Mouse (Mus musculus): ENCODE results near the gene Olfr885. TPM values are rescaled to one million over a fixed set of nuclear protein-coding genes. Genes with fewer than 3 reads are reported as not detected.

Gene Olfr885
- not detected for total RNA-seq (2021)

DNA sequence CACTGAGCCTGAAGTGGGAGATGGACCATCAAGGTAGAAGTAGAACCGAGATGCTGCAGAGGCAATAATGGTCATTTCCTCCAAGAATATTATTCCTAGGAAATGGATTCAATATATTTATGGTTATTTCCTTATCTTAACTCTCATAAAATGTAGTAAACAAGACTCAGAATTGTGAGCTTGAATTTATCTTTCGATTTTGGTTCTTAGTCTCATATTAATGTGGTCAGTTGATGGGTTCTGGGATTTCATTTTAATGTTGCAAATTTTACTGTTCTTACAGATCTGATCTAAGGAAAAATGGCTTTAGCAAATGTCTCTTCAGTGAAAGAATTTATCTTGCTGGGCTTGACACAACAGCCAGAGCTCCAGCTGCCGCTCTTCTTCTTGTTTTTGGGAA is at the start of gene Olfr885:
Gene Olfr885 (plus strand): TSS at position 301 of the 400 bp plus-strand sequence.
- no peak for DNase-seq (ENCODE audit: extremely low spot score in 1 of 2, low spot score in 1 of 2)

DNA sequence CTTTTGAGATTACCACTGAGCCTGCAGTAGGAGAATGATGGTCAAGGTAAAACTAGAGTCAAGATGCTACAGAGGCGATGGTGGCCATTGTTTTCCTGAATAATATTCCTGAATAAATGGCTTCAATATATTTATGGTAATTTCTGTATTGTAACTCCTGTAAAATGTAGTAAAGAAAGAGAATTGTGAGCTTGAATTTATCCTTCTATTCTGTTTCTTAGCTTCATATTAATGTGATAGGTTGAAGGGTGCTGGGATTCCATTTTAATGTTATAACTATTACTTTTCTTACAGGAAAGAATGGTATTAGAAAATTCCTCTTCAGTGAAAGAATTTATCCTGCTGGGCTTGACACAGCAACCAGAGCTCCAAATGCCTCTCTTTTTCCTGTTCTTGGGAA is 35.6 kb upstream of the Olfr885 start, which contains the start of gene Olfr883:
Gene Olfr883 (plus strand): TSS at position 301 of the 400 bp plus-strand sequence.
- DNase-seq (ENCODE audit: extremely low spot score in 1 of 2, low spot score in 1 of 2), result no peak

GRCm38 (mm10) chr9:38046255-38046654 is 14.9 kb upstream of the Olfr885 start, which contains the start of gene Olfr884:
Gene Olfr884, plus strand, starts transcription at chr9:38046555.
- DNase-seq (ENCODE audit: extremely low spot score in 1 of 2, low spot score in 1 of 2), result no peak

DNA sequence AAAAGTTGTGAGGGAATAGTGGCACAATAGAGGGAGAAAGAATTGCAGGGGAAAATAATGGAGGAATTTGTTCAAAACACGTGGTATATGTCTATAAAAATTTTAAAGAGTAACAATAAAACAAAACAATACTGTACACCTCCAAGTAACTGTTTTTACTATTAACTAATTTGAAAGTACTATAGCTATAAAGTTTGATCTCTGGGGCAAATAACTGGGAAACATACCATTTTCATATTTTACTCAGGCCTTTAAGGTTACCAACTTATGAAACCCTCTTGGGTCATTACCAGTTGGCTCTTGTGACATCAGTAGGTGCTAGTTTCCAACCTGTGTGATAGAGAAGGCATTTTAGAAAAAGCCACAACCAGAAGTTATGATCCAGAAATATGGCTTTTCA is 22.6 kb downstream of the Olfr885 start, which contains the start of gene Olfr887:
Gene Olfr887 (plus strand): TSS at position 301 of the 400 bp plus-strand sequence.
- no peak for DNase-seq (ENCODE audit: extremely low spot score in 1 of 2, low spot score in 1 of 2)

GRCm38 (mm10) chr9:38107828-38108227 is 46.7 kb downstream of the Olfr885 start, which contains the start of gene Olfr888:
Gene Olfr888, plus strand, starts transcription at chr9:38108128.
- no peak for DNase-seq (ENCODE audit: extremely low spot score in 1 of 2, low spot score in 1 of 2)

Other genes with a start within 250 kb of the Olfr885 start
- not detected for gene Olfr877, start 207.1 kb upstream of the Olfr885 start, total RNA-seq (2021)
- not detected for gene Olfr145, start 164.6 kb upstream of the Olfr885 start, total RNA-seq (2021)
- gene Olfr878, start 143.5 kb upstream of the Olfr885 start, total RNA-seq (2021), result not detected
- gene Olfr881, start 69.5 kb upstream of the Olfr885 start, total RNA-seq (2021), result not detected
- not detected for gene Olfr883, start 35.5 kb upstream of the Olfr885 start, total RNA-seq (2021)
- gene Olfr884, start 14.8 kb upstream of the Olfr885 start, total RNA-seq (2021), result not detected
- not detected for gene Olfr887, start 22.8 kb downstream of the Olfr885 start, total RNA-seq (2021)
- not detected for gene Olfr888, start 46.8 kb downstream of the Olfr885 start, total RNA-seq (2021)
- gene Olfr889, start 53.9 kb downstream of the Olfr885 start, total RNA-seq (2021), result not detected
- gene Olfr890, start 81.2 kb downstream of the Olfr885 start, total RNA-seq (2021), result not detected
- not detected for gene Olfr891, start 119.5 kb downstream of the Olfr885 start, total RNA-seq (2021)
- gene Olfr893, start 147.0 kb downstream of the Olfr885 start, total RNA-seq (2021), result not detected
- not detected for gene Olfr894, start 156.7 kb downstream of the Olfr885 start, total RNA-seq (2021)
- not detected for gene Olfr143, start 191.5 kb downstream of the Olfr885 start, total RNA-seq (2021)
- not detected for gene Olfr895, start 206.5 kb downstream of the Olfr885 start, total RNA-seq (2021)
- gene Olfr896-ps1, start 229.8 kb downstream of the Olfr885 start, total RNA-seq (2021), result not detected